Comparison of ENCODE assay signal across 21 mouse cellular contexts in genomic region chr13:37089104-37089503, GRCm38 (mm10). TPM values are rescaled to one million over a fixed set of nuclear protein-coding genes. Genes with fewer than 3 reads are reported as not detected.
DNase-seq lines count a peak whose midpoint lies in the region; ATAC-seq and TF ChIP-seq lines count a peak whose summit lies in the region.
"Had no signal": no experiment of that assay in that cellular context is flagged by ENCODE, and none has a peak within 500 bp of the region (broad histone marks: within the 10 kb centered on the region; RNA-seq: fewer than 3 reads in every experiment).

No protein-coding gene starts in this region.

- no peaks in the 10 kb centered on the region for H3K36me3 ChIP-seq in kidney, adult 2 months (ENCODE audit: control insufficient read depth, insufficient read depth, low read length)
- H3K36me3 ChIP-seq: embryonic facial prominence, embryonic 13.5 days; forebrain, embryonic 12.5 days; G1E; heart, embryonic 12.5 days had no signal

- no peak for TF ChIP-seq CTCF in brain, embryonic 14.5 days (IDR thresholded peaks at IDR 0.05; ENCODE audit: borderline replicate concordance, extremely low read depth, insufficient read depth, insufficient read length)
- no peak for TF ChIP-seq CTCF in kidney, adult 2 months (conservative IDR thresholded peaks at IDR 0.05; ENCODE audit: insufficient read depth, insufficient read length, low read depth, low read length)

- TF ChIP-seq POLR2A in brain, embryonic 14.5 days (IDR thresholded peaks at IDR 0.05; ENCODE audit: borderline replicate concordance, extremely low read depth, insufficient read depth, insufficient read length, poor library complexity, severe bottlenecking): no peak
- TF ChIP-seq POLR2A in kidney, adult 2 months (IDR thresholded peaks at IDR 0.05; ENCODE audit: low read depth, low read length): no peak

- H3K27me3 ChIP-seq in kidney, adult 2 months (replicated peaks; ENCODE audit: control insufficient read depth, insufficient read depth, low read length): no peaks in the 10 kb centered on the region
- H3K27me3 ChIP-seq: embryonic facial prominence, embryonic 13.5 days; forebrain, embryonic 12.5 days; heart, embryonic 12.5 days had no signal

- ATAC-seq in cerebellum, adult (ENCODE audit: insufficient number of reproducible peaks, low FRiP score, low TSS enrichment): peak; percentile 41; the same call in 1 of the 2 replicates
- ATAC-seq in frontal cortex, adult (ENCODE audit: low TSS enrichment): peak; percentile 44; the same call in 1 of the 2 replicates
- ATAC-seq: CD4-positive, CD25-positive, alpha-beta regulatory T cell, adult 4 months; forebrain, embryonic 16.5 days; inflammation-experienced regulatory T-cells, adult 6 months; intestine, postnatal 0 days had no signal

- H3K4me3 ChIP-seq in kidney, adult 2 months (ENCODE audit: insufficient read depth, low read depth, low read length): no peak overlapping the region
- H3K4me3 ChIP-seq: embryonic facial prominence, embryonic 13.5 days; forebrain, embryonic 12.5 days; gastrocnemius, adult 2 months; heart, embryonic 12.5 days had no signal

- 72% methylated on average over 6 of the region's 6 CpGs for WGBS in kidney, adult 2 months

- no peaks in the 10 kb centered on the region for H3K4me1 ChIP-seq in kidney, adult 2 months (ENCODE audit: control insufficient read depth, insufficient read depth, low read length)
- H3K4me1 ChIP-seq: embryonic facial prominence, embryonic 13.5 days; forebrain, embryonic 12.5 days; heart, embryonic 12.5 days had no signal

- H3K27ac ChIP-seq in kidney, adult 2 months (ENCODE audit: insufficient read depth, low read depth, low read length): no peak overlapping the region
- H3K27ac ChIP-seq: embryonic facial prominence, embryonic 13.5 days; forebrain, embryonic 12.5 days; gastrocnemius, adult 2 months had no signal

- intact Hi-C loops in left cerebral cortex, postnatal 4 days (cut with DNase I): no loop called here
- intact Hi-C loops in left cerebral cortex, postnatal 10 days (cut with DNase I): no loop called here

- DNase-seq in cerebellum, adult 18-20 months: no peak
- no peak for DNase-seq in frontal cortex, adult 2 months (ENCODE audit: extremely low spot score in 1 of 2, low spot score in 1 of 2)
- peak; percentile 83 for DNase-seq in left cerebral cortex, postnatal 4 days
- no peak for DNase-seq in left cerebral cortex, postnatal 10 days (ENCODE audit: extremely low spot score in 1 of 2, low spot score in 2 of 2)
- DNase-seq in brain, embryonic 14.5 days (ENCODE audit: low read depth): peak; percentile 48
- no peak for DNase-seq in kidney, adult 2 months
- DNase-seq: adrenal gland, postnatal 10 days; B cell, adult 2 months; cerebellum, postnatal 36 days; gastrocnemius, adult 2 months; gastrocnemius, postnatal 25 days had no signal

RNA-seq across cellular contexts. Expression of gene F13a1, which starts 39.1 kb away (rescaled TPM):
- 0.82 and 1.9 TPM in 2 replicates for polyA plus RNA-seq in frontal cortex, adult 2 months (2012; rRNA removed)
- total RNA-seq in left cerebral cortex, postnatal 4 days (2021): 1 to 10 TPM; 4.7 to 5.3 TPM
- total RNA-seq in left cerebral cortex, postnatal 10 days (2021): 1 to 10 TPM; 2.5 to 3.7 TPM
- 4.3 and 6.0 TPM in 2 replicates for polyA plus RNA-seq in brain, embryonic 14.5 days (2012; rRNA removed)
- polyA plus RNA-seq in kidney, adult 2 months (2012; rRNA removed): 1.2 and 1.5 TPM in 2 replicates
- polyA plus RNA-seq: G1E had no signal

Comparison
In these comparisons a context has a peak if more than half of its experiments do, and no peak if none do; other contexts are left out.
1. DNase-seq: peak in left cerebral cortex, postnatal 4 days (single experiment) and brain, embryonic 14.5 days (single experiment); none in cerebellum, adult 18-20 months (0 of 2), frontal cortex, adult 2 months (0 of 2), left cerebral cortex, postnatal 10 days (0 of 2) and kidney, adult 2 months (single experiment).